Mouse (Mus musculus) bone marrow macrophage, adult 2 months (primary cell): ENCODE data around the gene Wdr44.

Source experiments
- CTCF ChIP-seq: IDR thresholded peaks from 2 replicates; pipeline ENCODE4 v1.5.1; 2012; ENCODE audit warnings: low read depth, mild to moderate bottlenecking, low read length, moderate library complexity
- POLR2A ChIP-seq: IDR thresholded peaks from 2 replicates; pipeline ENCODE4 v1.6.1; 2012; ENCODE audit warnings: mild to moderate bottlenecking, low read depth, low read length, borderline replicate concordance

DNA sequence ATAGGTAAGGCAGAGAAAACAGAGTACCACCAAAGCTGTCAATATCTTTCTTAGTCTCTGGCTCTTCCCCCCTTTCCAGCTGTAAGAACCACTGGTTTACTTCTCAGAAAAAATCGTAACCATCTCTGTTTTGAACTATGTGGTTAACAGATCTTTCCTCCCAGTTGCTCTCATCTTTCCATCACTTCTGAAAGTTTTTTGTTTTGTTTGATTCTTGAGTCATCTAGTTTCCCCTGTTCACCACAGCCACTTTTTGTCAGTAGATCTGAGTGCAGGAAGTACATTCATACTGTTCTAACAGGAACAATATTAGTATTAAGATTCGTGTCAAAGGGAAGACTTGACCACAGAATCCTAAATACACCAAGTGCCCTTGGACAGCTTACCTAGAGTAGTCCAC is 117.5 kb downstream of the Wdr44 start:
- TF ChIP-seq POLR2A (no peak), CTCF (no peak)
